Mouse (Mus musculus) kidney, adult 9 months (tissue): ENCODE measurements around the gene Ndel1.
A peak's percentile ranks its signal among the peaks of the same experiment; 100 is the strongest.

Experiments used
- DNase-seq: peaks from one replicate; pipeline ENCODE4 v3.0.0; 2022

Gene Ndel1

GRCm38 (mm10) chr11:68871748-68872147 is at the start of gene Ndel1:
Gene Ndel1, minus strand, starts transcription at chr11:68871858.
- DNase-seq: peak; percentile 69

GRCm38 (mm10) chr11:68914566-68914965 is 42.9 kb upstream of the Ndel1 start:
- DNase-seq: no peak

- peak; percentile 42 for DNase-seq
These were observed 40.0 kb upstream of the Ndel1 start for GRCm38 (mm10) chr11:68911531-68912177.

- DNase-seq: peak; percentile 44
These were observed 37.3 kb upstream of the Ndel1 start for GRCm38 (mm10) chr11:68908846-68909503.

- no peak for DNase-seq
These were observed 35.6 kb upstream of the Ndel1 start for GRCm38 (mm10) chr11:68907251-68907650.

- DNase-seq: peak; percentile 35
These were observed 34.8 kb upstream of the Ndel1 start for GRCm38 (mm10) chr11:68906461-68906790.

- DNase-seq: no peak
These were observed 34.2 kb upstream of the Ndel1 start for GRCm38 (mm10) chr11:68905665-68906460.

GRCm38 (mm10) chr11:68905138-68905531 is 33.5 kb upstream of the Ndel1 start:
- DNase-seq: no peak

- peak; percentile 92 for DNase-seq
These were observed 32.9 kb upstream of the Ndel1 start for GRCm38 (mm10) chr11:68904375-68905137.

- no peak for DNase-seq
These were observed 32.1 kb upstream of the Ndel1 start for GRCm38 (mm10) chr11:68903775-68904174.

GRCm38 (mm10) chr11:68902823-68903222 is 31.2 kb upstream of the Ndel1 start:
- DNase-seq: no peak

- no peak for DNase-seq
These were observed 30.7 kb upstream of the Ndel1 start for GRCm38 (mm10) chr11:68902367-68902766.

GRCm38 (mm10) chr11:68902047-68902364 is 30.3 kb upstream of the Ndel1 start:
- DNase-seq: no peak

GRCm38 (mm10) chr11:68901351-68902046 is 29.8 kb upstream of the Ndel1 start, which contains the start of gene Rpl26:
Gene Rpl26, plus strand, starts transcription at chr11:68901583.
- peak; percentile 99 for DNase-seq

GRCm38 (mm10) chr11:68900519-68901350 is 29.1 kb upstream of the Ndel1 start:
- no peak for DNase-seq

GRCm38 (mm10) chr11:68899815-68900214 is 28.2 kb upstream of the Ndel1 start:
- DNase-seq: no peak

- DNase-seq: no peak
These were observed 27.1 kb upstream of the Ndel1 start for GRCm38 (mm10) chr11:68898790-68899189.

- DNase-seq: no peak
These were observed 26.2 kb upstream of the Ndel1 start for GRCm38 (mm10) chr11:68897838-68898237.

- peak; percentile 70 for DNase-seq
These were observed 25.5 kb upstream of the Ndel1 start for GRCm38 (mm10) chr11:68897120-68897519.

- DNase-seq: no peak
These were observed 24.6 kb upstream of the Ndel1 start for GRCm38 (mm10) chr11:68896247-68896646.

GRCm38 (mm10) chr11:68893911-68894464 is 22.3 kb upstream of the Ndel1 start:
- DNase-seq: no peak
